Mouse (Mus musculus): ENCODE measurements around the gene Tex22. TPM values are rescaled to one million over a fixed set of nuclear protein-coding genes. Genes with fewer than 3 reads are reported as not detected.
A peak's percentile ranks its signal among the peaks of the same experiment; 100 is the strongest.

Tex22 gene
- polyA plus RNA-seq (2012; rRNA removed) = 0.20 and 0.27 TPM in 2 replicates

DNA sequence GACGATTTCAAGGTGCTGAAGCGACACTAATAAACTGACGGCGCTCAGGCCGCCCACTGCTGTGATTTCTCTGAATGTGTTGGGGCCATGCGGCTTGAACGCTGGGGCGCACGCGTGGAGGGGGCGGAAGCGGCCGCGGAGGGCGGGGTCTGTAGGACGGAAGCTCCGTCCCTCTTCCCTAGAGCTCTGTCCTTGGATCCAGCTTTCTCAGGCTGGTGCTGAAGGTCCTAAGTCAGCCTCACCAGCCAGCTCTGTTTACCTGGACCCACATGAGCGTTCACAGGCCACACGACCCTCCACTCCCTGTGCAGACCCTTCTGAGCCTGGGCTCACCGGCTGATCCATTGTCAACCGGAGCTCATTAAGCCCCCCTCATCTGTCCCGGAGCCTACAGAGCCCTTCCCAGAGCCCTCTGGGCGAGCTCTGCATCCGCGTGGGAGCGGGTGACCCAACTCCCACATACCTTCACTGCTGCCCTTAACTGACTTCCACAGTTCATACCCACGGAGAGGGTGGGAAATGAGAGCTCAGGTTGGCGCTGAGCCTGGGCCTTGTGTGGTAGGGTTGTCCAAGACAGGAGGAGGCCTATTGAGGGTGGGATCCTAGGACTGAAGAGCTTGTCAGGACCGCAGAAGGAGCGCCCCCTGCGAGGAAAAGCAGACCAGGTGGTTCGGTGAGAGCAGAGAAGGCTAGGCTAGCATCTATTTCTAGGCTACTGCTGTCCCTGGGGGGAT, at the start of gene Tex22:
Tex22 (plus strand) TSS at position 174 of the 734 bp plus-strand sequence.
- DNase-seq (ENCODE audit: extremely low spot score in 1 of 2, low spot score in 1 of 2) = peak; percentile 79 to 91

DNA sequence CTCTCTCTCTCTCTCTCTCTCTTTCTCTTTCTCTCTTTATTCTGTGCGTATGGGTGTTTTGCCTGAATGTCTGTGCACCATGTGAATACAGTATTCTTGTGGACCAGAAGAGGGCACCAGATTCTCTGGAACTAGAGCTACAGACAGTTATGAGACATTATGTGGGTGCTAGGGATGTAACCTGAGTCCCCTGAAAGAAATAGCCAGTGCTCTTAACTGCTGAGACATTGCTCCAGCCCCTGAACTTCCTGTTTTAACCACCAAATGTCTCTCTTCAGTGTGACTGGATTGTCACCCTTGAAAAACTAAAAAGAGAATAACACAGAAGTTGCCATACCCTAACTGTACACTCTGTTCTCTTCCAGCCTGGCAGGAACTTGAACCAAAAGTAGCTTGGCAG, 47.7 kb upstream of the Tex22 start:
- DNase-seq (ENCODE audit: extremely low spot score in 1 of 2, low spot score in 1 of 2) = no peak

GRCm38 (mm10) chr12:113027495-113027894, 46.8 kb upstream of the Tex22 start:
- no peak for DNase-seq (ENCODE audit: extremely low spot score in 1 of 2, low spot score in 1 of 2)

- no peak for DNase-seq (ENCODE audit: extremely low spot score in 1 of 2, low spot score in 1 of 2)
Observed at GRCm38 (mm10) chr12:113028067-113028466, 46.2 kb upstream of the Tex22 start.

DNA sequence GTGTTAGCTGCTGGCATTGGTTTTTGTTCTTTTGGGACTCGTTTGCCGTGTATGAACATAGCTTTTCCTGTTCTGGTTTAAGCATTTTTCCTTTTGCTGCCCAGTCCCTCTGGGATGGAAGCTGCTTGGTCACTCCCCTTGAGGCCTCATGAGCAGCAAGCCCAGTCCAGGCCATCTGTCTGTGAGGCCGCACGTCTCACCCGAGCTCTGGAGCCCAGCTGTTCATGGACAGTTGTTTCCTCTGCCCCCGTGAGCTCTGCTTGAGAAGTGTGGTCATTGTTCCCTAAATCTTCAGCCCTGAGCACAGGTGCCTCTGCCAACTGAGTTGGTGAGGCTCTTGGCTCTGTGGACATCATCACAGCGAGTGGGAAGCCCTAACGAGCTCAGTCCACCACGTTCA, 45.4 kb upstream of the Tex22 start:
- DNase-seq (ENCODE audit: extremely low spot score in 1 of 2, low spot score in 1 of 2) = no peak

GRCm38 (mm10) chr12:113030046-113030445, 44.3 kb upstream of the Tex22 start:
- DNase-seq (ENCODE audit: extremely low spot score in 1 of 2, low spot score in 1 of 2) = no peak

DNA sequence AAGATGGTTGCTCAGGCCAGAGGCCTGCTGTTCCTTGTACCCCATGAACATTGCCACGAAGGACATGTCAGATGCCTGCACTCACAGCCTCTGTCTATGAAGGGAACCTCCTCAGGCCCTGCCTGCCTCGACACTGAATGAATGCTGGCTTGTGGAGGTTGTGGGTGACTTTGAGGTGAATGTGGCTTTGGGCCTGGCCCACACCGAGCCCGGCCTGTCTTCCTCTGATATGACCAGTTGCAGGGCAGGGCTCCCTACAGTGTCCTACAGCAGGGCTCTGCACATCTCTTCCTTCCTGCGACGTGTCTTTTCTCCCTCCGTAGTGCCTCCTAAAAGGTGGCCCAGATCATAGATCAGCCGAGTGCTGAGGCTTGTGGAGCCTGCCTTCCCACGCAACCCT, 43.3 kb upstream of the Tex22 start:
- no peak for DNase-seq (ENCODE audit: extremely low spot score in 1 of 2, low spot score in 1 of 2)

DNA sequence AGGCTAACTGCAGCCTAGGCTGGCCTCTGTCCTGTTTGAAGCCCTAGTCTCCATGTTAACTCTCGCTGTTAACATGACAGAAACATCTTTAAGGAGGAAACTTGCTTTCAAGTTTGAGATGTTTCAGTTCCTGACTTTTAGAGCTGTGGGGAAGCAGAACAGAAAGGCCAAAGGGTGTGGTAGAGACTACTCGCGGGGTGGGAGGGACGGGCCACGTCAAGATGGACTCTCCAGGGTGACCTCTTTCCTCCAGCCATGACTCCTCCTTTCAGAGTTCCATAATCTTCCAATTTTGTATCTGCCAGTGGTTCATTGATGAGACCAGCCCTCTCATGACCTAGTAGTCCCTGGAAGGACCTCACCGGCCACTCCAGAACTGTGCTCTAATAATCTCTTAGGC, 42.9 kb upstream of the Tex22 start:
- no peak for DNase-seq (ENCODE audit: extremely low spot score in 1 of 2, low spot score in 1 of 2)

DNA sequence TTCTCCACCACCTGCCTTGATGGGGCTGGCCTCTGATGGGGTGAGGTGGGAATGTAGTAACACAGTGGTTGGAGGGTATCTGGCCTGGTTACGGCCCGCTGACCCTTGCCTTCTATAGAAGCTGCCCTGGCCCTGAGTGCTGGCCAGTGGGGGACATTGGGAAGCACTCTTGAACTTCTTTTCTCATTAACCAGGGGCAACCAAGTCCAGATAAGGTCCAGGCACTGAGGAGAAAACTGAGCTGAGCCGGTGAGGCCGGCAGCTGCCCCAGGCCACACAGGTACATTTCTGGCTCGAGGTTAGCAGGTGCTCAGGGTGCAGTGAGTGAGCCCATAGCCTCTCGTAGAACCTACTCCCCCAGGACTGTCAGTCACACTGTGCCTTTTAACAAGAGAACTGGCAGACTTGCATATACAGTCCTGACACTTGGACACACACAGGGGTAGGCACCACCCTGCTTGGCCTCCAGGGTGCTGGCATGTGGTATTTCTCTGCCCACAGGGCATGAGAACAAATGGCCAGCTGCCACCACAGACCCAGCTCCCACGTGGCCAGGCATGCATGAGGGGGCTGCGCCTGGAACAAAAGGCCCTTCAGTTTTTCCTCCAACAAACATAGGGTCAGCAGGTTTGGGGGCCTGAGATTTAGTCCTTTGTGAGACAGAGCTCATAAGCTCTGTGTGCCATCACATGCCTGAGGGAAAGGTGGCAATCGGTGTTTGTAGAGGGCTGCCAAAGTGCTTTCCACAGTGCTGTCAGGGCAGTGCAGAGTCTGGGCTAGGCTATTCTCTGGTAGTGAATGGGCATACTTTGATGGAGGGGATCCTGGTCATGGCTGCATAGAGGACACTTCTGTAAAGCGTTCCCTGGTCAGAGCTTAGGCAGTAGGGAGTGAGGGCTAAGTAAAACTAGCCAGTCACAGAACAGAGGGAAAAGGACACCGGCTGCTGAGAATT, 41.7 kb upstream of the Tex22 start:
- DNase-seq (ENCODE audit: extremely low spot score in 1 of 2, low spot score in 1 of 2) = peak in 1 of 2 experiments; percentile 29

GRCm38 (mm10) chr12:113035093-113035492, 39.2 kb upstream of the Tex22 start:
- no peak for DNase-seq (ENCODE audit: extremely low spot score in 1 of 2, low spot score in 1 of 2)

- no peak for DNase-seq (ENCODE audit: extremely low spot score in 1 of 2, low spot score in 1 of 2)
Observed at GRCm38 (mm10) chr12:113036996-113037395, 37.3 kb upstream of the Tex22 start.

DNA sequence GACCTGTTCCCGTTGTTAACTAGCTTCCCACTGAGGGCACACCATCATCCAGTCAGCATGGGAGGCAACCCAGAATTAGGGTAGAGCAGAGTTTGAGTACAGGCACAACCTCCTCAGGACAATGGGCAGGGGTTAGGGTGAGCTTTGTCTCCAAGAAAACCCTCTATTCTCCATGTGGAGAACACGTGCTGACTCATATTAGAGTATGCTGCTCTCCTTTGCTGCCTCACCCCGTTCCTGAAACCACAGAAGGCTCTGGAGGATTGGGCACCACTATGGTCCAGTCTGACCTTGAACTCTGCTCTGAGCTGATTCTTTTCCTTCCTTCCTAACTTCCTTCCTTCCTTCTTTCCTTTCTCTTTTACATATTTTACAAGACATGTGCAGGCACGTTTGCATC, 35.9 kb upstream of the Tex22 start:
- no peak for DNase-seq (ENCODE audit: extremely low spot score in 1 of 2, low spot score in 1 of 2)

GRCm38 (mm10) chr12:113041481-113042439, 32.5 kb upstream of the Tex22 start:
- peak; percentile 63 to 80 for DNase-seq (ENCODE audit: extremely low spot score in 1 of 2, low spot score in 1 of 2)

- DNase-seq (ENCODE audit: extremely low spot score in 1 of 2, low spot score in 1 of 2) = no peak
Observed at GRCm38 (mm10) chr12:113042543-113042942, 31.8 kb upstream of the Tex22 start.

DNA sequence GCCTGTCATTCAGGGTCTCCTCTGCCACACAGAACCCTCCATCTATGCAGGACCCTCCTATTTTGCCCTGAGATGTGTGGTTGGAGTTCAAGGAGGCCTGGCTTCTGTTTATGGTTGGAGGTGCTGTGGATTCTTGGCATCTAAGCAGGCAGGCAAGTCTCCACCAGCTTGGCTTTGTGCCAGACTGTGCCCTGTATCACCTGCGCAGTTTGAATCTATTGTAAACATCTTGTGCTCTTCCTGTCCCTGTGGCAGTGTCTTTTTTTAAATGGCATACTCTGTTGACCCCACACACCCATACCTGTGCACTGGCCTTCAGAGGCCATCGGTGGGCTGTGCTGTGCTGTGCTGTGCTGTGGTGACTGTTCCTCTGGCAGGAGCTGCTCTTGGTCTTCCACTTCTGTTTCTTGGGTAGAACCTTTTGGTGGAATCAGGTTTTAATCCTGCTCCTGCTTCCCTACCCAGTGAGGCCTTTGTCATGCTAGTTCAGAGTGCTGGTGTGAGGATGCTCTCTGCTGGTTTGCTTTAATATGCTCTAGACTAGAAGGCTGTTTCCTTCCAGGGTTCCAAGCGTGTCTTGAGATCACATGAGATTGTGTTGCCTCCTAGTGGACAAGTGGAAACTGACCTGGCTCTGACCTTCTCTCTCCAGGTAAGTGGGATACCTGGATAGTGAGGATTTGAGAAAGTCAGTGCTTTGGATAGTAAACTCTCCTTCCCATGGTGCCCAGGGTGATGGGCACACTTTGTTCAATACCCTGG, 29.2 kb upstream of the Tex22 start:
- DNase-seq (ENCODE audit: extremely low spot score in 1 of 2, low spot score in 1 of 2) = peak in 1 of 2 experiments; percentile 63

DNA sequence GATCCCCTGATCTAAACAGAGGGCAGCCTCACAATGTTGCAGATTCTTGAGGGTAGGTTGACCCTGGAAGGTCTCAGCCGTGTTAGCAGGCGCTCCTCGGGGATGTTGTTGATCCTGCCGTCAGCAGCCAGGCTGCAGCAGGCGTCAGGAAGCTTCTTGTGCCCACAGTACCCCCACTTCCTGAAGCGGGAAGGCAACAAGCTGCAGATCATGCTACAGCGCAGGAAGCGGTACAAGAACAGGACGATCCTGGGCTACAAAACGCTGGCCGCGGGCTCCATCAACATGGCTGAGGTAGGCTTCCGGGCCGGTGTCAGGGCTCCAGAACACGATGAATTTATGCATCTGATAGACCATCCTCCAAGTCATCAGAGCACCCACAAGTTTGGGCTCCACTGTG, 27.4 kb upstream of the Tex22 start:
- no peak for DNase-seq (ENCODE audit: extremely low spot score in 1 of 2, low spot score in 1 of 2)

DNA sequence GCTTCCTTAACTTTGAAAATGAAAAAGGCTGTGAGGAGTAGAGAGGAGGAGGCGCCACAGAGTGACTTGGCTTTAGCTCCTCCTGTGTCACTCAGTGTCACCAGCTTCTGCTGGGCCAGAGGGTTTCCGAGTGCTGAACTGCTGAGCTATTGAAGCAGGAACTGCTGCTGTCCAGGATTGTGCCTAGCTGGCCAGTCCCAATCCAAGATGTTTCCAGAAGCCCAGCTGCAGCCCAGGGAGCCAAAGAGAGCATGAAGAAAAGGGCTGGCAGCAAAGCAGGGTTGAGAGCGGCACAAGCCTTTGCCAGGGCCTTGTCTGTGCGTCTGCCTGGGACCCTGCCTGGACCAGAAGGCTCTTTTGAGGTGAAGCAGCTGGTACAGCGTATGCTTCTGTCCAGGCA, 26.2 kb upstream of the Tex22 start:
- DNase-seq (ENCODE audit: extremely low spot score in 1 of 2, low spot score in 1 of 2) = peak in 1 of 2 experiments; percentile 27

DNA sequence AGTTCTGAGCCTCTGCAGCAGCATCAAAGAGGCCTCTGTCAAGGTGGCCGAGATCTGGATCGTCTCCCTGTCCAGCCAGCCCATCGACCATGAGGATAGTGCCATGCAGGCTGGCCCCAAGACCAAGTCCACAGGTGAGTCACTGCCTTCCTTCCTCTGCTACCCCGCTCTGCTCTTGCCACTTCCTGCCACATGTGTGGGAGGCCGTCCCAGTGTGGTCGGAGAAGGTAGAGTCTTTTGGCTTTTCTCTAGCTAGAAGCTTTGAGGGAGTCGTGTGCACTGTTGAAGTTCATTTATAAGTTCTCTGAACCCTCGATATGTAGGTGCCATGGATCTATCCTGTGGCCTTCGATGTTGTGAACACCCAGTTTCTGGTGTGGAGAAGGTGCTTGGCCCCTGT, 24.5 kb upstream of the Tex22 start:
- DNase-seq (ENCODE audit: extremely low spot score in 1 of 2, low spot score in 1 of 2) = no peak

DNA sequence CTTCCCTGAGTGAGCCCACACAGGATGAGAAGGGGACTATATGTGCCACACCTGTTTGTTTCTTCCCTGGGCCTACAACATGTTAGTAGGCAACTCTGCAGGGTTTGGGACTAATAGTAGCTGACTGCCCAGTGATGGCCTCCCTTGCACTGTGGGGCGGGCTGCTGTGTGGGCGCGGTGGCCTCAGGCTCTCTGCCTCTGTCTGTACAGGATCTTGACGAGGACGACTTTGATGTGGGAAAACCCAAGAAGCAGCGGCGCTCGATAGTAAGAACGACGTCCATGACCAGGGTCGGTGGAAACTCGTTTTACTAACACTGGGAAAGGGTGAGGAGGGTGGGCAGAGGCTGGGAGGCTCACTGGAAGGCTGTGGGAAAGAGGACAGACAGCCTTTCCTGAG, 23.6 kb upstream of the Tex22 start:
- DNase-seq (ENCODE audit: extremely low spot score in 1 of 2, low spot score in 1 of 2) = no peak
